In the genomic region with DNA sequence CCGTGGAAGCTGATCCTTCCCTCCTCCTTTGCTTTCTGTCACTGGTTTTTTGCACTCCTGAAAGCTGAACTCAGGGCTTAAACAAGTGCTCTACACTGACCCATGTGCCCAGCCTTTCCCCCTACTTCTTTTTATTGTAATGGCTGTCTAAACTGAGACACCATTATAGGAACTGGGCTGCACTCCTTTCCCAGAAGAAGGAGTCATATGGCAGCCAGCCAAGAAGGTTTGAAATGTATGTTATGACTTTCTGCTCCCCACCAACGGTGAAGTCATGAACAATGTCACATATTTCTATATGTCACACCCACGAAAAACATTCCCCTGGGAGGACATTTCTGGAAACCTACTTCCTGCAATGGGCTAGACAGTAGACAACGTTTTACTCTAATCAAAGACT, we compare ENCODE assay signal across 31 mouse cellular contexts. TPM values are rescaled to one million over a fixed set of nuclear protein-coding genes. Genes with fewer than 3 reads are reported as not detected.
A peak's percentile ranks its signal among the peaks of the same experiment; 100 is the strongest.
DNase-seq lines count a peak whose midpoint lies in the region; ATAC-seq and TF ChIP-seq lines count a peak whose summit lies in the region.
"Had no signal": no experiment of that assay in that cellular context is flagged by ENCODE, and none has a peak within 500 bp of the region (broad histone marks: within the 10 kb centered on the region; RNA-seq: fewer than 3 reads in every experiment).

No protein-coding gene starts in this region.

- H3K4me1 ChIP-seq in limb, embryonic 14.5 days (ENCODE audit: control insufficient read depth, insufficient read depth, low read length): no peaks in the 10 kb centered on the region
- H3K4me1 ChIP-seq in limb, embryonic 10.5 days: no peaks in the 10 kb centered on the region
- H3K4me1 ChIP-seq in embryonic fibroblast, embryonic 13.5 days (ENCODE audit: control insufficient read depth, insufficient read depth, low read length): peaks cover 13% of the 10 kb centered on the region
- H3K4me1 ChIP-seq in liver, embryonic 15.5 days (replicated peaks): peaks cover 43% of the 10 kb centered on the region
- no peaks in the 10 kb centered on the region for H3K4me1 ChIP-seq in hindbrain, embryonic 10.5 days (replicated peaks)
- H3K4me1 ChIP-seq: neural tube, embryonic 12.5 days; stomach, embryonic 15.5 days had no signal

- no peaks in the 10 kb centered on the region for H3K36me3 ChIP-seq in limb, embryonic 14.5 days (ENCODE audit: control insufficient read depth, insufficient read depth, low read length)
- no peaks in the 10 kb centered on the region for H3K36me3 ChIP-seq in limb, embryonic 10.5 days
- H3K36me3 ChIP-seq in liver, embryonic 15.5 days (replicated peaks): peaks cover 78% of the 10 kb centered on the region
- H3K36me3 ChIP-seq in hindbrain, embryonic 10.5 days: no peaks in the 10 kb centered on the region
- H3K36me3 ChIP-seq: neural tube, embryonic 12.5 days; stomach, embryonic 15.5 days had no signal

- no peak overlapping the region for H3K4me3 ChIP-seq in limb, embryonic 14.5 days (replicated peaks; ENCODE audit: low read length)
- no peak overlapping the region for H3K4me3 ChIP-seq in limb, embryonic 10.5 days
- no peak overlapping the region for H3K4me3 ChIP-seq in embryonic fibroblast, embryonic 13.5 days (ENCODE audit: insufficient read depth, low read length)
- H3K4me3 ChIP-seq in liver, embryonic 15.5 days (replicated peaks): peak overlapping the region; percentile 23
- no peak overlapping the region for H3K4me3 ChIP-seq in hindbrain, embryonic 10.5 days
- H3K4me3 ChIP-seq: heart, adult 2 months; neural tube, embryonic 12.5 days; stomach, embryonic 15.5 days had no signal

- no peak for TF ChIP-seq CTCF in embryonic fibroblast, embryonic 13.5 days (IDR thresholded peaks at IDR 0.05; ENCODE audit: borderline replicate concordance, insufficient read depth, low read length)

- H3K9ac ChIP-seq in limb, embryonic 14.5 days (ENCODE audit: low read depth, low read length, severe bottlenecking): no peak overlapping the region
- H3K9ac ChIP-seq in liver, embryonic 15.5 days: no peak overlapping the region
- H3K9ac ChIP-seq: neural tube, embryonic 12.5 days; stomach, embryonic 15.5 days had no signal

- DNase-seq in limb, embryonic 14.5 days (ENCODE audit: low spot score): peak; percentile 25
- no peak for DNase-seq in limb, embryonic 10.5 days (ENCODE audit: low spot score)
- DNase-seq in 3T3-L1 (ENCODE audit: low read depth, low spot score): peak; percentile 38
- no peak for DNase-seq in hindbrain, embryonic 10.5 days (ENCODE audit: low spot score)
- DNase-seq in spleen, adult 12 weeks (ENCODE audit: low spot score): no peak
- DNase-seq: adrenal gland, adult 2 months; B cell, adult 2 months; cerebellum, adult 2 months; cerebellum, postnatal 14 days; heart, adult 2 months; heart, postnatal 14 days; kidney, adult 9 months; kidney, postnatal 10 days; layer of hippocampus, postnatal 36 days; lung, adult 18-20 months; right cerebral cortex, postnatal 4 days; thymus, postnatal 25 days had no signal

- H3K4me2 ChIP-seq in limb, embryonic 14.5 days (replicated peaks; ENCODE audit: low read depth, low read length, severe bottlenecking): no peak overlapping the region
- H3K4me2 ChIP-seq in liver, embryonic 15.5 days: peak overlapping the region; percentile 42
- H3K4me2 ChIP-seq: midbrain, embryonic 11.5 days; neural tube, embryonic 12.5 days; stomach, embryonic 15.5 days had no signal

- 53% methylated on average over 4 of the region's 4 CpGs for WGBS in limb, embryonic 14.5 days
- whole genome bisulfite sequencing in limb, embryonic 10.5 days: 79% methylated on average over 4 of the region's 4 CpGs
- 61% methylated on average over 4 of the region's 4 CpGs for WGBS in liver, embryonic 15.5 days (ENCODE audit: insufficient replicate concordance)
- 72% methylated on average over 4 of the region's 4 CpGs for WGBS in hindbrain, embryonic 10.5 days

- no peaks in the 10 kb centered on the region for H3K9me3 ChIP-seq in limb, embryonic 14.5 days (ENCODE audit: control insufficient read depth, low read length)
- no peaks in the 10 kb centered on the region for H3K9me3 ChIP-seq in limb, embryonic 10.5 days (replicated peaks)
- no peaks in the 10 kb centered on the region for H3K9me3 ChIP-seq in liver, embryonic 15.5 days (replicated peaks)
- no peaks in the 10 kb centered on the region for H3K9me3 ChIP-seq in hindbrain, embryonic 10.5 days
- H3K9me3 ChIP-seq: neural tube, embryonic 12.5 days; stomach, embryonic 15.5 days had no signal

- no peaks in the 10 kb centered on the region for H3K27me3 ChIP-seq in limb, embryonic 14.5 days (ENCODE audit: control insufficient read depth, insufficient read depth, low read length)
- peaks cover 5% of the 10 kb centered on the region; the same call in 1 of the 2 replicates for H3K27me3 ChIP-seq in limb, embryonic 10.5 days (ENCODE audit: low read depth, poor library complexity, severe bottlenecking)
- 0 out of 2 replicates have a peak, but pooled peaks cover 3% of the 10 kb centered on the region for H3K27me3 ChIP-seq in liver, embryonic 15.5 days
- H3K27me3 ChIP-seq in hindbrain, embryonic 10.5 days (ENCODE audit: insufficient read depth, poor library complexity, severe bottlenecking): no peaks in the 10 kb centered on the region
- H3K27me3 ChIP-seq: neural tube, embryonic 12.5 days; stomach, embryonic 15.5 days had no signal

- TF ChIP-seq POLR2A in limb, embryonic 14.5 days (IDR thresholded peaks at IDR 0.05; ENCODE audit: borderline replicate concordance, extremely low read depth, insufficient read depth, insufficient read length): no peak
- TF ChIP-seq POLR2A in embryonic fibroblast, embryonic 13.5 days (IDR thresholded peaks at IDR 0.05; ENCODE audit: low read depth, low read length): no peak

- no peak for ATAC-seq in limb, embryonic 14.5 days (ENCODE audit: low FRiP score, low read depth)
- no peak for ATAC-seq in liver, embryonic 15.5 days (ENCODE audit: insufficient read depth)
- ATAC-seq: activated CD4-positive, CD25-positive, alpha-beta regulatory T cell, adult 4 months; forebrain, embryonic 16.5 days; hindbrain, embryonic 16.5 days; midbrain, embryonic 16.5 days had no signal

- no peak overlapping the region for H3K27ac ChIP-seq in limb, embryonic 14.5 days (replicated peaks; ENCODE audit: low read depth, low read length)
- H3K27ac ChIP-seq in limb, embryonic 10.5 days: no peak overlapping the region
- peak overlapping the region; percentile 56 for H3K27ac ChIP-seq in embryonic fibroblast, embryonic 13.5 days (ENCODE audit: insufficient read depth, low read length)
- H3K27ac ChIP-seq in liver, embryonic 15.5 days (replicated peaks): peak overlapping the region; percentile 10; the same call in 1 of the 2 replicates
- no peak overlapping the region for H3K27ac ChIP-seq in hindbrain, embryonic 10.5 days
- H3K27ac ChIP-seq: heart, adult 2 months; neural tube, embryonic 12.5 days; stomach, embryonic 15.5 days had no signal

RNA-seq across cellular contexts. Expression of a gene that starts 5.3 kb away (rescaled TPM):
- 0.67 and 0.91 TPM in 2 replicates for polyA plus RNA-seq in limb, embryonic 14.5 days (2012; rRNA removed)
- 2.7 and 3.1 TPM in 2 replicates for polyA plus RNA-seq in limb, embryonic 14.5 days (2014; fragmentation: Nextera tagmentation; extraction: Ambion mirVana)
- polyA plus RNA-seq in limb, embryonic 10.5 days (2016; fragmentation: Nextera tagmentation; extraction: Ambion mirVana): 5.1 and 5.8 TPM in 2 replicates
- not detected in 2 replicates for polyA plus RNA-seq in embryonic fibroblast, embryonic 13.5 days (2011; ENCODE audit: insufficient read length, low read depth, missing spikeins)
- 300 and 303 TPM in 2 replicates for polyA plus RNA-seq in liver, embryonic 15.5 days (2015; fragmentation: Nextera tagmentation; extraction: Ambion mirVana)
- 6.7 and 7.3 TPM in 2 replicates for polyA plus RNA-seq in hindbrain, embryonic 10.5 days (2016; fragmentation: Nextera tagmentation; extraction: Ambion mirVana)
- polyA plus RNA-seq: cortical plate, adult 2 months had no signal

RNA-seq across cellular contexts. Expression of a gene that starts 7.6 kb away (rescaled TPM):
- not detected in 2 replicates for polyA plus RNA-seq in limb, embryonic 14.5 days (2012; rRNA removed)
- polyA plus RNA-seq in limb, embryonic 14.5 days (2014; fragmentation: Nextera tagmentation; extraction: Ambion mirVana): 0.18 and 0.21 TPM in 2 replicates
- 0.18 and 0.30 TPM in 2 replicates for polyA plus RNA-seq in limb, embryonic 10.5 days (2016; fragmentation: Nextera tagmentation; extraction: Ambion mirVana)
- not detected in 2 replicates for polyA plus RNA-seq in embryonic fibroblast, embryonic 13.5 days (2011; ENCODE audit: insufficient read length, low read depth, missing spikeins)
- 0.33 and 0.59 TPM in 2 replicates for polyA plus RNA-seq in liver, embryonic 15.5 days (2015; fragmentation: Nextera tagmentation; extraction: Ambion mirVana)
- polyA plus RNA-seq in hindbrain, embryonic 10.5 days (2016; fragmentation: Nextera tagmentation; extraction: Ambion mirVana): 0.14 and 0.36 TPM in 2 replicates
- polyA plus RNA-seq: activated CD4-positive, CD25-positive, alpha-beta regulatory T cell, adult 4 months; adrenal gland, adult 2 months; cortical plate, adult 2 months; heart, embryonic 14.5 days had no signal

RNA-seq across cellular contexts. Expression of a gene that starts 15.3 kb away (rescaled TPM):
- polyA plus RNA-seq in limb, embryonic 14.5 days (2012; rRNA removed): 0.08 TPM in 1 of 2 replicates, not detected in the other
- not detected in 2 replicates for polyA plus RNA-seq in limb, embryonic 14.5 days (2014; fragmentation: Nextera tagmentation; extraction: Ambion mirVana)
- not detected in 2 replicates for polyA plus RNA-seq in limb, embryonic 10.5 days (2016; fragmentation: Nextera tagmentation; extraction: Ambion mirVana)
- not detected in 2 replicates for polyA plus RNA-seq in embryonic fibroblast, embryonic 13.5 days (2011; ENCODE audit: insufficient read length, low read depth, missing spikeins)
- not detected in 2 replicates for polyA plus RNA-seq in liver, embryonic 15.5 days (2015; fragmentation: Nextera tagmentation; extraction: Ambion mirVana)
- not detected in 2 replicates for polyA plus RNA-seq in hindbrain, embryonic 10.5 days (2016; fragmentation: Nextera tagmentation; extraction: Ambion mirVana)
- polyA plus RNA-seq: activated CD4-positive, CD25-positive, alpha-beta regulatory T cell, adult 4 months; forebrain, embryonic 11.5 days; forebrain, embryonic 16.5 days; heart, adult 2 months; heart, embryonic 14.5 days; hindbrain, embryonic 11.5 days; limb, embryonic 11.5 days; midbrain, embryonic 11.5 days; midbrain, embryonic 16.5 days; neural tube, embryonic 12.5 days had no signal

RNA-seq across cellular contexts. Expression of a gene that starts 23.3 kb away (rescaled TPM):
- not detected in 2 replicates for polyA plus RNA-seq in limb, embryonic 14.5 days (2012; rRNA removed)
- not detected in 2 replicates for polyA plus RNA-seq in limb, embryonic 14.5 days (2014; fragmentation: Nextera tagmentation; extraction: Ambion mirVana)
- polyA plus RNA-seq in limb, embryonic 10.5 days (2016; fragmentation: Nextera tagmentation; extraction: Ambion mirVana): not detected in 2 replicates
- not detected in 2 replicates for polyA plus RNA-seq in embryonic fibroblast, embryonic 13.5 days (2011; ENCODE audit: insufficient read length, low read depth, missing spikeins)
- not detected in 2 replicates for polyA plus RNA-seq in liver, embryonic 15.5 days (2015; fragmentation: Nextera tagmentation; extraction: Ambion mirVana)
- not detected in 2 replicates for polyA plus RNA-seq in hindbrain, embryonic 10.5 days (2016; fragmentation: Nextera tagmentation; extraction: Ambion mirVana)
- polyA plus RNA-seq: activated CD4-positive, CD25-positive, alpha-beta regulatory T cell, adult 4 months; adrenal gland, adult 2 months; cerebellum, adult 2 months; cortical plate, adult 2 months; forebrain, embryonic 11.5 days; forebrain, embryonic 16.5 days; heart, adult 2 months; heart, embryonic 14.5 days; hindbrain, embryonic 11.5 days; hindbrain, embryonic 16.5 days; limb, embryonic 11.5 days; midbrain, embryonic 11.5 days; midbrain, embryonic 16.5 days; neural tube, embryonic 12.5 days had no signal

RNA-seq across cellular contexts. Expression of a gene that starts 37.7 kb away (rescaled TPM):
- polyA plus RNA-seq in limb, embryonic 14.5 days (2012; rRNA removed): 41.0 and 43.5 TPM in 2 replicates
- 33.9 and 38.1 TPM in 2 replicates for polyA plus RNA-seq in limb, embryonic 14.5 days (2014; fragmentation: Nextera tagmentation; extraction: Ambion mirVana)
- polyA plus RNA-seq in limb, embryonic 10.5 days (2016; fragmentation: Nextera tagmentation; extraction: Ambion mirVana): 36.7 and 48.1 TPM in 2 replicates
- polyA plus RNA-seq in embryonic fibroblast, embryonic 13.5 days (2011; ENCODE audit: insufficient read length, low read depth, missing spikeins): 46.6 and 49.5 TPM in 2 replicates
- 14.9 and 17.7 TPM in 2 replicates for polyA plus RNA-seq in liver, embryonic 15.5 days (2015; fragmentation: Nextera tagmentation; extraction: Ambion mirVana)
- 47.2 and 48.2 TPM in 2 replicates for polyA plus RNA-seq in hindbrain, embryonic 10.5 days (2016; fragmentation: Nextera tagmentation; extraction: Ambion mirVana)

Comparison
In these comparisons a context has a peak if more than half of its experiments do, and no peak if none do; other contexts are left out.
1. DNase-seq: peak in limb, embryonic 14.5 days (single experiment) and 3T3-L1 (single experiment); none in limb, embryonic 10.5 days (single experiment), hindbrain, embryonic 10.5 days (single experiment) and spleen, adult 12 weeks (single experiment).
2. H3K27ac ChIP-seq: peak in embryonic fibroblast, embryonic 13.5 days (single experiment) and liver, embryonic 15.5 days (single experiment); none in limb, embryonic 14.5 days (single experiment), limb, embryonic 10.5 days (single experiment) and hindbrain, embryonic 10.5 days (single experiment).
3. RNA of a gene that starts 5.3 kb away (polyA plus RNA-seq): 300 to 303 TPM in liver, embryonic 15.5 days; 6.7 to 7.3 TPM in hindbrain, embryonic 10.5 days, 5.1 to 5.8 TPM in limb, embryonic 10.5 days, 0.67 to 3.1 TPM in limb, embryonic 14.5 days and not detected in embryonic fibroblast, embryonic 13.5 days; every median in the first group is over 10 times any median in the second.